Mouse (Mus musculus) heart, adult 2 months (tissue): ENCODE data around the gene Tspan5.

Experiments
- CTCF ChIP-seq: fragments of 200-600 bp; IDR thresholded peaks from 2 replicates; pipeline ENCODE4 v1.8.1; 2022; ENCODE audit warnings: antibody characterized with exemption, mild to moderate bottlenecking, moderate library complexity
- EP300 ChIP-seq: fragments of 200-500 bp; IDR thresholded peaks from 2 replicates; pipeline ENCODE4 v1.6.1; 2011; ENCODE audit warnings: low read depth, low read length, control low read depth; ENCODE audit not compliant: insufficient read depth
- POLR2A ChIP-seq: fragments of 200-500 bp; IDR thresholded peaks from 2 replicates; pipeline ENCODE4 v1.6.1; 2011; ENCODE audit warnings: mild to moderate bottlenecking, low read depth, low read length, control low read depth; ENCODE audit not compliant: insufficient read depth

- TF ChIP-seq CTCF (no peak), EP300 (no peak), POLR2A (no peak)
Observed at GRCm38 (mm10) chr3:138773871-138774606, 32.0 kb downstream of the Tspan5 start.
